Mouse (Mus musculus): ENCODE results near the gene Engase.

Engase gene

GRCm38 (mm10) chr11:118455788-118456187, 20.8 kb upstream of the Engase start:
- DNase-seq (ENCODE audit: low read depth) = no peak

DNA sequence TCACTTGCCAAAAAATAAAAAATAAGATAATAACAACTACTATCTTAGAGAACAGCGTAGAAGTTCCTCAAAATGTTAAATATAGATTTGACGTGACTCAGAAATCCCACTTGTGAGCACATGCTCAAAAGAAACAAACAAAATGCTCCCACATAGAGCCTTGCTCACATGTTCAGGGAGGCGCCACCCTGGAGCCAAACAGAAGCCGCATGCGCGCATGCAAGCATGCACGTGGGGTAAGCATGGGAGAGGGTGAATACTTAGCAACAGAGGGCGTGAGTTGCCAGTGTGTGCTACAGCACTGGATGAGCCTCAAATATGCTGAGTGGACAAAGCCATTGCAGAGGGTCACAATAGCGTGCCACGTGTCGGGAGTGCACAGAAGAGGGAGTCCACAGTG, 19.7 kb upstream of the Engase start:
- no peak for DNase-seq (ENCODE audit: low read depth)

- DNase-seq (ENCODE audit: low read depth) = no peak
These were observed 17.6 kb upstream of the Engase start for GRCm38 (mm10) chr11:118459051-118459450.

GRCm38 (mm10) chr11:118459536-118459935, 17.1 kb upstream of the Engase start:
- no peak for DNase-seq (ENCODE audit: low read depth)

- no peak for DNase-seq (ENCODE audit: low read depth)
These were observed 16.3 kb upstream of the Engase start for GRCm38 (mm10) chr11:118460280-118460679.

DNA sequence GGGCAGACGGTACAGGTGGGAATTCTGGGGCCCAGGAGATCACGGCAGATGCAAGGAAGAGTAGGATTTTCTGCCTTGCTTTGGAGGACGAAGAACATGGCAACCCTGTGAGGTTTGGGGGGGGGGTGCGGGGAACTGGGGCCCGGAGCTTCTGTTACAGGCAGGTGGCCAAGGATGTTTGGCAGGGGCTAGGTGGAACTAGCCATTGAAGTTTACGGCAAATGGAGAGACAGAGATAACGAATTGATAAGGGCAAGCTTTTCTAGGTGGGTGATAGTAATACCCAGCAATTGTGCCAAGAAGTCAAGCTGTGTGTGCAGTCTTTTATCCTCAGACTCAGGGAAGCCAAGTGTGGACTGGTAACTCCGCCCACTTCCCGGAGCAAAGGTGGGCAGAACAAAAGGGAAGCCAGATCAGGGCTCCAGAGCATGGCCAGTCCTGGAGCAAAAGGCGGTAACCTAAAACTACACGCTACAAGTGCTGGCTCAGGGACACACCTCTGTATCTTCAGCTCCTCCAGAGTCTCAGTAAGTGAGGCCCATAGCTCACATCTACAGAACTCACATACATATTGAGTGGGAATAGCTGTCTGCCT, 9.1 kb upstream of the Engase start:
- no peak for DNase-seq (ENCODE audit: low read depth)

- DNase-seq (ENCODE audit: low read depth) = no peak
These were observed 7.0 kb upstream of the Engase start for GRCm38 (mm10) chr11:118469509-118470160.

- no peak for DNase-seq (ENCODE audit: low read depth)
These were observed 6.2 kb upstream of the Engase start for GRCm38 (mm10) chr11:118470234-118470966.

DNA sequence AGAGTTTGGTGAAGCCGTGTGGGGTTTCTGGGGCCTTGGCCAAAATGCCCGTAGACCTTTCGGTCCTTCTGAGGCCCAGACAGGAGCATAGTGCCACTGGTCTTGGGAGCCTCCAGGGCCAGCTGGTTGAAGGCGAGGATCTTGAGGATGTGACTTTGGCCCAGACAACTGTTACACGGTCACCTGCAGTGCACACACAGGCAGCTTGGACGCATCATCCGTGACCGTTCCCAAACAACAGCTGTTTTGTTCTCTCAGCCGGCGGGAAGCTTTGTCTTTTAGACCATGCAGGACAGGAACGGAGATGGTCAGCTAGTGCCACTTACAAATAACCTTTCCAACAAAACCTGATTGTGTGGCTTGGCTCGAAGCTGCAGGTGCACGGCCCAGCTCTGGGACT, 5.0 kb upstream of the Engase start:
- DNase-seq (ENCODE audit: low read depth) = no peak

GRCm38 (mm10) chr11:118473161-118473560, 3.5 kb upstream of the Engase start:
- no peak for DNase-seq (ENCODE audit: low read depth)

DNA sequence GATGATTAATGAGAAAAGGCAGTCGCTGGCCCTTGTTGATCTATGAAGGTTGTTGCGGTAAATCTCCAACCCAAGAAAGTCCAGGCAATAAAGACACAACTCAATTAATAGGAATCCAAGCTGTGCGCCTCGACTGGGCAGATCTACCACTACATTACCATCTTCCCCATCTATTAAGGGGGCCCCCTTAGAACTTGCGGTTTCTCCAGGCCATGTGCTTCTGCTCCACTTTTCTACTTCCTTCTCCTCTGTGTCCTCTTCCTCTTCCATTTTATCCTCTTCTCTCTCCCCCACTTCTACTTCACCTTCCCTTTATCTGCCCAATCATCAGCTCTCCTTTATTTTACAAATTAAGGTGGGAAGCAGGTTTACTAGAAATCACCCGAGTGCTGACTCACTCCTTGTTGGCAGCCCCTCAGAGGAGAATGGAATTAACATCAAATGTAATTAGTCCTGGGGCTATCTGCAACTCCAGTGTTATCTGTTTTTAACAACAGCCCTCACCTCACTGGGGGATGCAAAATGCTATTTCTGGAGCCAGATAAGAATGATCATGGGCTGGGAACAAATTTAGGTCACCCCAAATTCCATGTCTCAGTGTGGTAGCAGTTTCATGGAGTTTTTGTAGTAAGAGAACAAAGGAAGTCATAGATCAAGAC, 2.7 kb upstream of the Engase start:
- no peak for DNase-seq (ENCODE audit: low read depth)

DNA sequence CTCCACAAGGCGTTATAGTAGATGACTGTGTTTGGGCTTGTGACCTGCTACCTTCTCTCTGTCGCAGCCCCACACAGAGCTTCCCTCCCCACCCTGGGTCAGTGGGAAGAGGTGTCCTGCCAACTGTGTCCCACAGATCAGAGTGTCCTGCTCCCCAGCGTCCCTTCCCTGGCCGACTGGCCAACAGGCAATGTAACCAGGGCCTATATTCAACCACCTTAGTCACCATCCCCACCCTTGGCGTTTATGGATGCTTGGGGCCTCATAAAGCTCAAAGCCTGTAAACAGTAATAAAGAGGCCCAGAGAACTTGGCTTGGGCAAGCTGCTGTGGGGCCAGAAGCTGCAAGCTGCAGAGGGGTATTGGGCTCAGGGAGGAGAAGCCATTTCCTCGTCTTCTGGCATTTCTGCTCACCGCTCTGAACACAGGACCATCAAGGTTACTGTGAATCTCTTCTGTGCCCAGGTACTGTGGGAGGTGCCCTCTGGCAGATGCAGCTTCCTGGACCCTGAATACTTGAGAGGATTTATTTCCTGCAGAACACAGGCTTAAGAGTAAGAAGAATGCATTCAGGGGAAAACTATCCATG, 1.0 kb upstream of the Engase start:
- DNase-seq (ENCODE audit: low read depth) = no peak

DNA sequence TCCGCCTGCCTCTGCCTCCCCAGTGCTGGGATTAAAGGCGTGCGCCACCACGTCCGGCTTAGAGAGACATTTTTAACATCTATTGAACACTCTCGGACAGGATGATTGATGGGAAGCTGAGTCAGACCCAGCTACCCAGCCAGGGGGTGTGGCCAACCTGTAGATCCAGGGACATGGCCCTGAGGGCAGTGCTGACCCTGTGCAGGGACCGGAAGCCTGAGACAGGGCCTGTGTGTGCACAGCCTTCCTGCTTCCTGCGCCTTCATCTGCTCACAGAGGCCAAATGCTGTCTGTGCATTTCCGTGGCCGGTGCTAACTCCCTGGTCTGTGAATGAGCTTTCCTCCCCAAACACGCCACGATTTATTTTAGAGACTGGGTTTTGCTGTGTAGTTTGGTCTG, 3.1 kb downstream of the Engase start:
- no peak for DNase-seq (ENCODE audit: low read depth)

DNA sequence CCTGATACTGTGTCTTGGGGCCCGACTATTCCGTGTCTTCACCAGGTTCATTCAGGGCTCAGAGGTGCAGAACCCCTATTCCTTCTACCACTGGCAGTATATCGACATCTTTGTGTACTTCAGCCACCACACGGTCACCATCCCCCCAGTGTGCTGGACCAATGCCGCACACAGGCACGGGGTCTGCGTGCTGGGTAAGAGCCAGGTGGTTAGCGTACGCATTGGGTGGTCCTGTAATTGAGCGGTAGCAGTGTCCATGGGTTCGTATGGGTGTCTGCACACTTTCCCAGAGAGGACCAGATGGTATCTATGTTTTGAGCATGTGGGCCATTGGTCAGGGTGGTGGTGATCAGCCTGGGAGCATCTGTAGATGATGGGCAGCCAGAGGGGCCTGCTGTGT, 4.6 kb downstream of the Engase start:
- DNase-seq (ENCODE audit: low read depth) = no peak

DNA sequence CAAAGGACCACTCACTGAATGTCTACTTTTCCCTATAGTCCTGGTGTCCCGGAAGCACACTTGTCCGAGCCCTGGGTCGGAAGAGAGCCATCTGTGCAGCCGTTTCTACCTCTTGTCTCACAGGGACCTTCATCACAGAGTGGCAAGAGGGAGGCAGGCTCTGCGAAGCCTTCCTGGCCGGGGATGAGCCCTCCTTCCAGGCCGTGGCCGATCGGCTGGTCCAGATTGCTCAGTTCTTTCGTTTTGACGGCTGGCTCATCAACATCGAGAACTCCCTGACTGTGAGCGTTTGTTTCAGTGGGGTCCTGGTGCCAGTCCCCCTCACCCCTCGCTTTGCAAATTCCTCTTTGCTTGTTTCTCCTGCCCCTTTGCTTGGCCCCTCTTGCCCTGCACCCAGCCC, 5.1 kb downstream of the Engase start:
- no peak for DNase-seq (ENCODE audit: low read depth)

DNA sequence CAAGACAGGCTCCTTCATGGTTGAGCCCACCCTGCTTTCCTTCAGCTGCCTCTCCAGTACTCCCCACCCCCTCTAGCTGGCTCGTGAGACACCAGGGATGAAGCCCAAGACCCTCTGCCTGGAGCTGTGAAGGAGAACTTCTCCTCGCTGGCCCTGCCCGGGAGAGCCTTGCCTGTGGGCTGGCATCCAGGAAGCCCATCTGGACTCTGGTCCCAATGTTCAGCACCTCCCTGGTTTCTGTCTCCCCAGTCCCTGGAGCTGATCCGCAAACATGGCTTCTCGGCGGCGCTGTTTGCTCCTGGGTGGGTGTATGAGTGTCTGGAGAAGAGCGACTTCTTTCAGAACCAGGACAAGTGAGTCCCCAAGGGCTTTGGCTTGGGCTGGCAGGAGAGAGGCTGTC, 7.5 kb downstream of the Engase start:
- DNase-seq (ENCODE audit: low read depth) = no peak

- DNase-seq (ENCODE audit: low read depth) = peak; percentile 32
These were observed 8.7 kb downstream of the Engase start for GRCm38 (mm10) chr11:118485338-118485737.

DNA sequence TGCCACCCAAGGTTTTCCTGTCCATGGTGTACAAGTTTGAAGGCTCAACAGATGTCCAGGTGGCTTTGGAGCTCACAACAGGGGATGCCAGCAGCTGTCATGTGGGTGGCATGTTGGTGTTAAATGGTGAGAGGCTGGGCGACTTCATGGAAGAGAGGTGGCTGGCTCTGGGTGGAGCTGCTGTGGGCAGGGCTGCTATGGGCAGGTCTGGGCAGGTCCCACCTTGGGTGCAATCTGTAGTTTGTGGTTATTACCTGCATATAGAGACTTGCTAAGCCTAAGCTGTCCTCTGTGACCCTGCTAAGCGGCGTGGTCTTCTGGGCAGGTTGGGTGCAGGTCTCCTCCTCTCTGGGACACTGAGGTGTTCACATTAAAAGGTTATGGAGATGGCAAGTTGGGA, 9.2 kb downstream of the Engase start:
- no peak for DNase-seq (ENCODE audit: low read depth)

- no peak for DNase-seq (ENCODE audit: low read depth)
These were observed 9.7 kb downstream of the Engase start for GRCm38 (mm10) chr11:118486281-118486680.

DNA sequence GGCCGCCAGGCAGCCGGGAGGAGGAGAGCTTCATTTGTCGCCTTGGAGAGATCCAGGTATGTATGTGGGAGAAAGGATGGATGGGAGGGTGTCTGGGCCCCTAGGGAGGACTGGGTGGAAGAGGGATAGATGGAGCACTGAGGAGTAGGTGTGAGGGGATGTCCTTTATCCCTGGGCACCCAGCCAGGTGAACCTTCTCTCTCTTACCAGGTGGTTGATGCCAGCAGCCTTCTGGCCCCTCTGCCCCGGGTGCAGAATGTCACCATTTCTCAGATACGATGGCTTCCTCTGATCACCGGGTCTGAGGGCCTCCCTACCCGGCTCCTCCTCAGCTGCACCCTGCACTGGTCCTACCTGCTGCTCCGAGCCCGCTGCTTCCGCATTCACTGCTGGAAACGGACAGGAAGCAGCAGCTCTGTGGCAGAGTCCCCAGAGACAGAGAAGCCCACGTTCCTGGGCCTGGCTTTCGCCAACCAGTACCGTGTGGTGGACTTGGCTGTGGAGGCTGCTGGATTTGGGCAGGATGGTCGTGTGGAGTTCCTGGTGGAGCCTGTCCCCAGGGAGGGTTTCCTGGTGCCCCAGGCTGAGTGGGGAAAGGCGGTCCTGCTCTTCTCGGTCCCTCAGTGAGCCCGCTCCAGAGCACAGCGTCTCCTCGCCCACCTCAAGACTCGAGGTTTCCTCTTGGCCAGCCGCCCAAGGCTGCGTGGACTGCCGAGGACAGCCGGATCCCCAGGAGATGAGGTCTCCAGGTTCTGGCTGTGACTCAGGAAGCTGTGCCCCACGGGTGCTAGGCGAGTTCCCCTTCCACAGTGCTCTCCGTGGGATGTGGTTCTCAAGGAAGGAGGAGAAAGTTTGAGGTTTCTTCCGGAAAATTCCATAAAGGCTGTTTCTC, 10.5 kb downstream of the Engase start:
- DNase-seq (ENCODE audit: low read depth) = no peak

DNA sequence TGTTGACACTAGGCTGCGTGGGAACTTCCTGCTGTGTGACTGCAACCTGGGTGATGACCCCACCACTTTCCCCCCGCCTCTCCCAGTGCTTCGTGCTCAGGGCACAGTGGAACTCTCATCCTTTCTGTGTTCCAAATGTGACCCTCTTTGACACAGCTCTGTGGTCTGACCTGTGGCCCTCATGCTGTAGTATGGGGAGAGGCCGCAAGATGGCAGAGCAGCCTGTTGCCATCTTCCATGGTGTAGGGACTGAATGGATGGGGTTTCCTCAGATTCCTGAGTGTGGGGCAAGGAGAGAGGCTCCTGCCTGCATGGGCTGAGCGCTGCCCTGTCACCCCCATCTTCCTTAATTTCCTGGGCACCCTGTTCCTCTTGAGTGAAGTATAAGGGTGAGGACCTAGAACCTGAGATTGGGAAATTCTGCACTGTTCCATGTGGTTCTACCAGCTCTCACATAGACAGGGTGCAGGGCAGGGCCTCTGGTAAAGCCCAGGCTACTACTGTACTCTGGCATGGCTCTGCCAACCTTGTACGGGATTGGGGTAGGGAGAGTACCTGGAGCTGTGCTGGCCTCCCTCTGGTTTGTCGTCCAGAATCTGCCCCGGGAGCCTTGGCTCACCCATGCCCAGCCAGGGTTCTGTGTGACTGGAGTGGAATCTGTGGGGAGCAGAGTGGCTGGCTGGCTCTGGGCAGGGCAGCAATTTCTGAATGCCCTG, 11.7 kb downstream of the Engase start:
- DNase-seq (ENCODE audit: low read depth) = no peak
